22 mouse cellular contexts compared by ENCODE assay signal in the genomic region with DNA sequence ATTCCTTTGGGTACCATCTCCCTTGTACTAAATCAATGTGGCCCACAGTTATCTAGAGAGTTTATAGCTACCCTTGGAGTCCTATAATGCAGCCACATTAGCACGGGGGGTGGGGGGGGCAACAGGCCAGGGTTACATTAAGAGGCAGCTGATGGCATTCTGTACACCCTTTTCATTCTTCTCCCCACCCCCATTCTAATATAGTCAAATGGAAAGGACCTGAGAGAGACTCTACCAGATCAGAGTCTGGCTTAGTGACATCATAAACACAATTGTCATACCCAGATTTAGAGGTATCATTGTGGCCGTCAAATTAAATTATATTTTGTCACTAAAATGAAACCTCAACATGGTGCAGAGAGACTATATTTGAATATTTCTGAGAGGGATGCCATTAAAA. TPM values are rescaled to one million over a fixed set of nuclear protein-coding genes. Genes with fewer than 3 reads are reported as not detected.
"Had no signal": no experiment of that assay in that cellular context is flagged by ENCODE, and none has a peak within 500 bp of the region (broad histone marks: within the 10 kb centered on the region; RNA-seq: fewer than 3 reads in every experiment).

No protein-coding gene starts in this region.

- H3K9me3 ChIP-seq: neural tube, embryonic 13.5 days; stomach, embryonic 15.5 days had no signal

- H3K27ac ChIP-seq: neural tube, embryonic 13.5 days; stomach, embryonic 15.5 days; stomach, postnatal 0 days had no signal

- H3K27me3 ChIP-seq: neural tube, embryonic 13.5 days; stomach, embryonic 15.5 days had no signal

- H3K9ac ChIP-seq: neural tube, embryonic 13.5 days; stomach, embryonic 15.5 days had no signal

- H3K4me1 ChIP-seq: stomach, embryonic 15.5 days had no signal

- H3K36me3 ChIP-seq: neural tube, embryonic 13.5 days; stomach, embryonic 15.5 days had no signal

- H3K4me3 ChIP-seq: neural tube, embryonic 13.5 days; stomach, embryonic 15.5 days had no signal

- H3K4me2 ChIP-seq: neural tube, embryonic 13.5 days; stomach, embryonic 15.5 days had no signal

- DNase-seq: retina, postnatal 1 day; right cerebral cortex, adult 18-20 months; right cerebral cortex, postnatal 14 days; right cerebral cortex, postnatal 25 days; right cerebral cortex, postnatal 4 days; spleen, adult 18-20 months; thymus, adult 18-20 months; thymus, adult 2 months; thymus, postnatal 14 days; thymus, postnatal 25 days; thymus, postnatal 36 days; thymus, postnatal 4 days had no signal

RNA-seq across cellular contexts. Expression of a gene that starts 5.7 kb away (rescaled TPM):
- polyA plus RNA-seq: neural tube, embryonic 11.5 days; neural tube, embryonic 13.5 days; small intestine, adult 2 months; spleen, adult 2 months; stomach, embryonic 14.5 days; stomach, embryonic 15.5 days; stomach, embryonic 16.5 days; testis, adult 2 months; urinary bladder, adult 2 months had no signal
